Mouse (Mus musculus) ovary, adult 18-20 months (tissue): ENCODE measurements around the gene Gm17268.

ENCODE experiments used
- DNase-seq: peaks from one replicate; pipeline ENCODE4 v3.0.0; 2022; ENCODE audit warnings: low spot score, mixed read lengths

The Gm17268 gene

GRCm38 (mm10) chr11:82032136-82032535, 6.2 kb downstream of the Gm17268 start:
- DNase-seq, result no peak

- DNase-seq, result no peak
Observed at GRCm38 (mm10) chr11:82030171-82030570, 8.2 kb downstream of the Gm17268 start.

GRCm38 (mm10) chr11:82023769-82024168, 14.6 kb downstream of the Gm17268 start:
- DNase-seq, result no peak

- DNase-seq, result no peak
Observed at GRCm38 (mm10) chr11:82022504-82023056, 15.8 kb downstream of the Gm17268 start.

GRCm38 (mm10) chr11:82021406-82021805, 17.0 kb downstream of the Gm17268 start:
- DNase-seq, result no peak

- no peak for DNase-seq
Observed at GRCm38 (mm10) chr11:82019793-82020192, 18.6 kb downstream of the Gm17268 start.

- no peak for DNase-seq
Observed at GRCm38 (mm10) chr11:82019389-82019788, 19.0 kb downstream of the Gm17268 start.

- DNase-seq, result no peak
Observed at GRCm38 (mm10) chr11:82016181-82016780, 22.1 kb downstream of the Gm17268 start.

- no peak for DNase-seq
Observed at GRCm38 (mm10) chr11:82015066-82015465, 23.3 kb downstream of the Gm17268 start.

GRCm38 (mm10) chr11:82013756-82014155, 24.6 kb downstream of the Gm17268 start:
- DNase-seq, result no peak

GRCm38 (mm10) chr11:82011411-82012193, 26.8 kb downstream of the Gm17268 start:
- DNase-seq, result no peak

- no peak for DNase-seq
Observed at GRCm38 (mm10) chr11:82010115-82010514, 28.2 kb downstream of the Gm17268 start.

- peak; percentile 10 for DNase-seq
Observed at GRCm38 (mm10) chr11:82006796-82007423, 31.5 kb downstream of the Gm17268 start.

- no peak for DNase-seq
Observed at GRCm38 (mm10) chr11:82004810-82005209, 33.6 kb downstream of the Gm17268 start.

GRCm38 (mm10) chr11:82000581-82000980, 37.8 kb downstream of the Gm17268 start:
- no peak for DNase-seq

GRCm38 (mm10) chr11:81999469-81999868, 38.9 kb downstream of the Gm17268 start:
- DNase-seq, result no peak

- DNase-seq, result no peak
Observed at GRCm38 (mm10) chr11:81998646-81999045, 39.7 kb downstream of the Gm17268 start.

GRCm38 (mm10) chr11:81997085-81997484, 41.3 kb downstream of the Gm17268 start:
- DNase-seq, result no peak

- DNase-seq, result peak; percentile 23
Observed at GRCm38 (mm10) chr11:81996172-81996841, 42.1 kb downstream of the Gm17268 start.

GRCm38 (mm10) chr11:81983146-81983545, 55.2 kb downstream of the Gm17268 start:
- no peak for DNase-seq

GRCm38 (mm10) chr11:81982191-81982590, 56.2 kb downstream of the Gm17268 start:
- DNase-seq, result no peak
